Mouse (Mus musculus): ENCODE results near the gene Dennd4a.

Dennd4a gene

GRCm38 (mm10) chr9:64790673-64791660, 20.2 kb upstream of the Dennd4a start:
- DNase-seq (ENCODE audit: low spot score): no peak

GRCm38 (mm10) chr9:64791676-64792075, 19.5 kb upstream of the Dennd4a start:
- DNase-seq (ENCODE audit: low spot score): no peak

GRCm38 (mm10) chr9:64792379-64793274, 18.5 kb upstream of the Dennd4a start:
- no peak for DNase-seq (ENCODE audit: low spot score)

GRCm38 (mm10) chr9:64793275-64793590, 17.9 kb upstream of the Dennd4a start:
- DNase-seq (ENCODE audit: low spot score): no peak

GRCm38 (mm10) chr9:64793794-64794193, 17.3 kb upstream of the Dennd4a start:
- DNase-seq (ENCODE audit: low spot score): no peak

- no peak for DNase-seq (ENCODE audit: low spot score)
These were observed 16.4 kb upstream of the Dennd4a start for GRCm38 (mm10) chr9:64794448-64795420.

GRCm38 (mm10) chr9:64795846-64796615, 15.1 kb upstream of the Dennd4a start:
- no peak for DNase-seq (ENCODE audit: low spot score)

GRCm38 (mm10) chr9:64797392-64797791, 13.7 kb upstream of the Dennd4a start:
- no peak for DNase-seq (ENCODE audit: low spot score)

GRCm38 (mm10) chr9:64798099-64798498, 13.0 kb upstream of the Dennd4a start:
- no peak for DNase-seq (ENCODE audit: low spot score)

GRCm38 (mm10) chr9:64798859-64799258, 12.3 kb upstream of the Dennd4a start:
- DNase-seq (ENCODE audit: low spot score): no peak

GRCm38 (mm10) chr9:64799504-64799903, 11.6 kb upstream of the Dennd4a start:
- no peak for DNase-seq (ENCODE audit: low spot score)

- no peak for DNase-seq (ENCODE audit: low spot score)
These were observed 8.6 kb upstream of the Dennd4a start for GRCm38 (mm10) chr9:64802561-64802960.

GRCm38 (mm10) chr9:64803373-64804214, 7.5 kb upstream of the Dennd4a start:
- no peak for DNase-seq (ENCODE audit: low spot score)

- no peak for DNase-seq (ENCODE audit: low spot score)
These were observed 5.3 kb upstream of the Dennd4a start for GRCm38 (mm10) chr9:64805875-64806274.

GRCm38 (mm10) chr9:64806335-64807060, 4.6 kb upstream of the Dennd4a start:
- no peak for DNase-seq (ENCODE audit: low spot score)

- no peak for DNase-seq (ENCODE audit: low spot score)
These were observed 3.9 kb upstream of the Dennd4a start for GRCm38 (mm10) chr9:64807061-64807808.

- no peak for DNase-seq (ENCODE audit: low spot score)
These were observed 1.3 kb upstream of the Dennd4a start for GRCm38 (mm10) chr9:64809851-64810250.
